ENCODE assay signal across 22 mouse cellular contexts in genomic region chrX:144491394-144491793, GRCm38 (mm10). TPM values are rescaled to one million over a fixed set of nuclear protein-coding genes. Genes with fewer than 3 reads are reported as not detected.
A peak's percentile ranks its signal among the peaks of the same experiment; 100 is the strongest.
DNase-seq lines count a peak whose midpoint lies in the region; ATAC-seq lines count a peak whose summit lies in the region.
"Had no signal": no experiment of that assay in that cellular context is flagged by ENCODE, and none has a peak within 500 bp of the region (broad histone marks: within the 10 kb centered on the region; RNA-seq: fewer than 3 reads in every experiment).

No protein-coding gene starts in this region.

- no peak overlapping the region for H3K27ac ChIP-seq in hindbrain, embryonic 12.5 days
- H3K27ac ChIP-seq: embryonic facial prominence, embryonic 12.5 days; forebrain, embryonic 15.5 days; heart, adult 2 months; heart, embryonic 15.5 days; hindbrain, embryonic 14.5 days; intestine, embryonic 15.5 days had no signal

- no peak overlapping the region for H3K4me3 ChIP-seq in hindbrain, embryonic 12.5 days
- H3K4me3 ChIP-seq: embryonic facial prominence, embryonic 12.5 days; forebrain, embryonic 15.5 days; heart, adult 2 months; heart, embryonic 15.5 days; intestine, embryonic 15.5 days had no signal

- no peaks in the 10 kb centered on the region for H3K36me3 ChIP-seq in hindbrain, embryonic 12.5 days
- H3K36me3 ChIP-seq: embryonic facial prominence, embryonic 12.5 days; forebrain, embryonic 15.5 days; heart, embryonic 15.5 days; intestine, embryonic 15.5 days had no signal

- no peaks in the 10 kb centered on the region for H3K4me1 ChIP-seq in hindbrain, embryonic 12.5 days
- H3K4me1 ChIP-seq: embryonic facial prominence, embryonic 12.5 days; forebrain, embryonic 15.5 days; heart, embryonic 15.5 days; intestine, embryonic 15.5 days had no signal

- DNase-seq in brain, adult 2 months (ENCODE audit: low read depth, low spot score), result peak; percentile 39
- DNase-seq in cerebellum, adult 11-12 months, result peak; percentile 20
- peak; percentile 50 for DNase-seq in cerebellum, adult 9-10 months
- peak; percentile 54 to 76 for DNase-seq in cerebellum, postnatal 25 days
- no peak for DNase-seq in adrenal gland, adult 8-10 months
- no peak for DNase-seq in kidney, postnatal 4 days
- DNase-seq: adrenal gland, adult 2 months; adrenal gland, postnatal 36 days; gastrocnemius, postnatal 36 days; heart, adult 2 months; heart, postnatal 14 days; kidney, adult 18-20 months had no signal

- H3K9ac ChIP-seq in hindbrain, embryonic 12.5 days, result no peak overlapping the region
- H3K9ac ChIP-seq: embryonic facial prominence, embryonic 12.5 days; forebrain, embryonic 15.5 days; heart, embryonic 15.5 days; hindbrain, embryonic 14.5 days; intestine, embryonic 15.5 days had no signal

- no peak for ATAC-seq in hindbrain, embryonic 12.5 days (ENCODE audit: low FRiP score)
- ATAC-seq: forebrain, embryonic 15.5 days; intestine, embryonic 15.5 days had no signal

- no peaks in the 10 kb centered on the region for H3K27me3 ChIP-seq in hindbrain, embryonic 12.5 days
- H3K27me3 ChIP-seq: embryonic facial prominence, embryonic 12.5 days; forebrain, embryonic 15.5 days; heart, embryonic 15.5 days; intestine, embryonic 15.5 days had no signal

- no peak overlapping the region for H3K4me2 ChIP-seq in hindbrain, embryonic 12.5 days (replicated peaks)
- H3K4me2 ChIP-seq: embryonic facial prominence, embryonic 12.5 days; forebrain, embryonic 15.5 days; heart, embryonic 11.5 days; heart, embryonic 15.5 days; hindbrain, embryonic 14.5 days; intestine, embryonic 15.5 days had no signal

- H3K9me3 ChIP-seq in hindbrain, embryonic 12.5 days (replicated peaks), result no peaks in the 10 kb centered on the region
- H3K9me3 ChIP-seq: embryonic facial prominence, embryonic 12.5 days; forebrain, embryonic 15.5 days; heart, embryonic 15.5 days; intestine, embryonic 15.5 days had no signal

- 65% methylated on average over 1 of the region's 1 CpGs for WGBS in hindbrain, embryonic 12.5 days

RNA-seq across cellular contexts. Expression of gene Trpc5os, which starts 35.0 kb away (rescaled TPM):
- under 1 TPM in 1 of 4 experiments, not detected in 3; 0.08 TPM for total RNA-seq in adrenal gland, adult 8-10 months (2022)
- polyA plus RNA-seq in hindbrain, embryonic 12.5 days (2016; fragmentation: Nextera tagmentation; extraction: Ambion mirVana), result not detected in 2 replicates
- total RNA-seq: adrenal gland, adult 2 months; adrenal gland, postnatal 36 days; gastrocnemius, adult 8-10 months; gastrocnemius, postnatal 36 days; heart, adult 2 months; heart, postnatal 14 days; hematopoietic stem cell, adult 5-6 weeks had no signal
- polyA plus RNA-seq: adrenal gland, adult 2 months; brain, embryonic 14.5 days; embryonic facial prominence, embryonic 12.5 days; heart, adult 2 months; heart, embryonic 15.5 days; intestine, embryonic 15.5 days had no signal

Comparison
In these comparisons a context has a peak if more than half of its experiments do, and no peak if none do; other contexts are left out.
1. DNase-seq: peak in brain, adult 2 months (single experiment), cerebellum, adult 11-12 months (single experiment), cerebellum, adult 9-10 months (single experiment) and cerebellum, postnatal 25 days (2 of 2); none in adrenal gland, adult 8-10 months (single experiment) and kidney, postnatal 4 days (0 of 2).